Mouse (Mus musculus): ENCODE measurements around the gene Ghrl.

DNA sequence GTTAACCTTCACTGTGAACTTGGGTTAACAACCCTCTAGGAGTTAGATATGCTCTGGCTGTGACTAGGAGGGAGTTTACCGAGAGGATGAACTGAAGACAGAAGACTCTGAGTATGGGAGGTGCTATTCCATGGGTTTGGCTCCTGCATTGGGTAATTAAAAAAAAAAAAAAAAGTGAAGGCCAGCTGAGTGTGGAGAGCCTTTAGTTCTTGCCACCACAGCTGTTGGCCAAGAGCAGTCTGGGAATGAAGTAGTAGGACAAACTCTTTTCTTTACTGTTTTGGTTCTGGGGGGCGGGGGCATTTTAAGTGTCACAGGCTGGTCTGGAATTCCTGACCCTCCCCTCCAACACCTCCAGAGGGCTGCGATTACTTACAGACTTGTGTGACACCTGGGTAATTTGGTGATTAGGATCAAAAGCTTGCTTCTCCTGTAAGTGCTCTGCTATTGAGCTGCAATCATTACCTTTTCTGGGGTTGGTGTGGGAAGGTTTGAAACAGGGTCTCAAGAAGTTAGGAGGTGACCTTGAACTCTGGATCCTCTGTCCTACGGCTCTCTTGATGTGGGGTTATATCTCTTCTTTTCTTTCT lies 23.8 kb downstream of the Ghrl start:
- no peak for TF ChIP-seq CTCF (IDR thresholded peaks at IDR 0.05)
- TF ChIP-seq EP300 (IDR thresholded peaks at IDR 0.05) = no peak

Data from lung, postnatal 0 days (tissue).